Mouse (Mus musculus) kidney, embryonic 16.5 days (tissue): ENCODE results near the gene Aym1. TPM values are rescaled to one million over a fixed set of nuclear protein-coding genes. Genes with fewer than 3 reads are reported as not detected.

Experiments
- ATAC-seq: fragments of 200-750 bp; cut with Nextera tagmentation; 2 replicates; pipeline ENCODE4 v1.8.0; 2017; ENCODE audit warnings: moderate TSS enrichment; ENCODE audit not compliant: low FRiP score, low TSS enrichment
- H3K27ac ChIP-seq: fragments of 300-500 bp; sonication (generic); 2 replicates; pipeline ENCODE4 v1.5.1; 2014; ENCODE audit warnings: low read length
- H3K27me3 ChIP-seq: fragments of 300-500 bp; sonication (generic); 2 replicates; pipeline ENCODE4 v1.6.1; 2014; ENCODE audit warnings: low read length, control low read depth, mixed read lengths; ENCODE audit not compliant: insufficient read depth
- H3K36me3 ChIP-seq: fragments of 300-500 bp; sonication (generic); 2 replicates; pipeline ENCODE4 v1.6.1; 2014; ENCODE audit warnings: low read length, control low read depth, mixed read lengths; ENCODE audit not compliant: insufficient read depth
- H3K4me1 ChIP-seq: fragments of 300-500 bp; sonication (generic); 2 replicates; pipeline ENCODE4 v1.6.1; 2014; ENCODE audit warnings: low read length, control low read depth, mixed read lengths; ENCODE audit not compliant: insufficient read depth
- H3K4me2 ChIP-seq: fragments of 300-500 bp; sonication (generic); replicated peaks from 2 replicates; pipeline ENCODE4 v1.6.1; 2014; ENCODE audit warnings: low read depth, low read length
- H3K4me3 ChIP-seq: fragments of 300-500 bp; sonication (generic); 2 replicates; pipeline ENCODE4 v1.5.1; 2014; ENCODE audit warnings: mild to moderate bottlenecking, low read length
- H3K9ac ChIP-seq: fragments of 300-500 bp; sonication (generic); replicated peaks from 2 replicates; pipeline ENCODE4 v1.6.1; 2014; ENCODE audit warnings: low read length
- H3K9me3 ChIP-seq: fragments of 300-500 bp; sonication (generic); 2 replicates; pipeline ENCODE4 v1.6.1; 2016; ENCODE audit warnings: low read length, control low read depth
- WGBS: fragments of 180-500 bp; shearing (Covaris S2); extraction: QIAGEN DNeasy Blood & Tissue Kit; methylation state at CpG from one replicate; pipeline ENCODE4 v1.1.7; 2014; 5-methylcytosine and 5-hydroxymethylcytosine counted together
- microRNA-seq: library from miRNA; unstranded; fragments of <30 nt; microRNA quantifications from one replicate; pipeline ENCODE4, GENCODE M21; 2016
- polyA plus RNA-seq: library from polyadenylated mRNA; unstranded; fragments of >200 nt; fragmentation: Nextera tagmentation; extraction: Ambion mirVana; gene quantifications from 2 replicates; pipeline ENCODE4 v1.2.1, GENCODE M21; 2015

Gene Aym1
- polyA plus RNA-seq, 1 experiment from 2014 or later: not detected

GRCm38 (mm10) chr5:113393766-113394165 is 36.7 kb downstream of the Aym1 start:
- Histone ChIP-seq H3K36me3 (no peaks in the 10 kb centered on the region), H3K27me3 (no peaks in the 10 kb centered on the region), H3K27ac (no peak overlapping the region), H3K4me2 (no peak overlapping the region), H3K4me3 (no peak overlapping the region), H3K9ac (no peak overlapping the region), H3K9me3 (no peaks in the 10 kb centered on the region), H3K4me1 (no peaks in the 10 kb centered on the region)
- no peak for ATAC-seq
- 52% methylated on average over 8 of the region's 8 CpGs for WGBS

GRCm38 (mm10) chr5:113396286-113396934 is 39.3 kb downstream of the Aym1 start:
- Histone ChIP-seq H3K4me3 (no peak overlapping the region), H3K4me1 (no peaks in the 10 kb centered on the region), H3K4me2 (no peak overlapping the region), H3K9ac (no peak overlapping the region), H3K27ac (no peak overlapping the region), H3K36me3 (no peaks in the 10 kb centered on the region), H3K27me3 (no peaks in the 10 kb centered on the region), H3K9me3 (peaks cover 14% of the 10 kb centered on the region; the same call in 1 of the 2 replicates)
- no peak for ATAC-seq
- 76% methylated on average over 17 of the region's 17 CpGs for WGBS

DNA sequence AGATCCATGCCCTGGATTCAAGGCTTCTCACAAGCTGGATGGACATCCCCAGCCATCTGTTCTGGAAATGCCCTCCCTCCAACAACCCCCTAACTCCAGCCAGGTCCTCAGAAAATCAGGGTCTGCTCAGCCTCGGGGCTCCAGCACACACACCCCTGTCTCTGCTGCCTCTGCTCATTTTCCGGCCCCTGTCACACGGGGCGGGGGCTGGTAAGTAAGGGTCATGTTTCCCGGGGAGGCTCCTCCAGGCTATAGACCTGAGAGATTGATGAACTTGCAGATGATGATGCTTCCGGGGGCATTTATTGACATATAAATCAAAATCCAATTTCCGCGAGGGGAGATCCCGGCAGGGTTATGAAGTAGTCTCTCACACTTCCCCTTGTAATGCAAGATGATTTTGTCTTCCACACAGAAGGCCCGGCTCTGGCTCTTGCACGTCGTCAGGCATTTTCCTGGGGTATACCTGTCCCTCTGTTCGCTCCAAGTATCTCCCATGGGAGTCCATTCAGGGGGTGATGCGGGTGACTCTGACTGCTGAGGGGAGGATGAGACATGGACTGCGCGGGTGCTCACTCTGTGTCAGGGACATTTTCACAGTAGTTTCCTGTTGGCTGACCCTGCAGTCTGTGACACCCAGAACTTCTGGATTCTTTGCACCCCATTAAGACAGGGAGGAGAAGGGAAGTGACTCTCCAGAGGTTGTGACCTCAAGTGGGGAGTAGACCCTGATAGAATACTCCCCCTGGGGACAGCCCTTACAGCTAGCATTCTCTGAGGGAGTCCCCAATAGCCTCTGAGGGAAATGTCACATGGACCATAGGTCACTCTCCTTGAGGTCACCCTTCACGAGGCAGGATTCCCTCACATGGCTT is 40.6 kb downstream of the Aym1 start:
- Histone ChIP-seq H3K9me3 (peaks cover 14% of the 10 kb centered on the region; the same call in 1 of the 2 replicates), H3K27me3 (no peaks in the 10 kb centered on the region), H3K4me1 (no peaks in the 10 kb centered on the region), H3K4me3 (no peak overlapping the region), H3K36me3 (no peaks in the 10 kb centered on the region), H3K27ac (no peak overlapping the region), H3K9ac (no peak overlapping the region), H3K4me2 (no peak overlapping the region)
- WGBS: 26% methylated on average over 17 of the region's 17 CpGs
- no peak for ATAC-seq

GRCm38 (mm10) chr5:113402702-113403101 is 45.6 kb downstream of the Aym1 start:
- Histone ChIP-seq H3K4me1 (no peaks in the 10 kb centered on the region), H3K9ac (no peak overlapping the region), H3K36me3 (no peaks in the 10 kb centered on the region), H3K4me3 (no peak overlapping the region), H3K27ac (no peak overlapping the region), H3K9me3 (peaks cover 14% of the 10 kb centered on the region; the same call in 1 of the 2 replicates), H3K27me3 (no peaks in the 10 kb centered on the region), H3K4me2 (no peak overlapping the region)
- WGBS: 21% methylated on average over 11 of the region's 11 CpGs
- no peak for ATAC-seq

GRCm38 (mm10) chr5:113407346-113407745 is 50.3 kb downstream of the Aym1 start:
- no peak for ATAC-seq
- H3K4me1 ChIP-seq: no peaks in the 10 kb centered on the region
- no peak overlapping the region for H3K4me3 ChIP-seq
- 0% methylated on average over 3 of the region's 3 CpGs for WGBS
- no peaks in the 10 kb centered on the region for H3K27me3 ChIP-seq
- H3K9me3 ChIP-seq: no peaks in the 10 kb centered on the region
- H3K27ac ChIP-seq: no peak overlapping the region
- H3K36me3 ChIP-seq: no peaks in the 10 kb centered on the region
- H3K4me2 ChIP-seq: no peak overlapping the region
- no peak overlapping the region for H3K9ac ChIP-seq

Small RNA genes lying within 50 kb of the gene (microRNA-seq; reads per million reads assigned to microRNA genes)
- gene Mir7229 (not detected), gene Mir7230 (not detected)

Other genes starting within 250 kb of the Aym1 start
- 7.2 and 7.9 TPM in 2 replicates for gene 2900026A02Rik, start 136.1 kb upstream of the Aym1 start, polyA plus RNA-seq
- gene Tmem211, start 130.4 kb upstream of the Aym1 start, polyA plus RNA-seq: 0.09 TPM in 1 of 2 replicates, not detected in the other
- 6.1 and 8.1 TPM in 2 replicates for gene Sgsm1, start 46.5 kb upstream of the Aym1 start, polyA plus RNA-seq
- gene Wscd2, start 133.0 kb downstream of the Aym1 start, polyA plus RNA-seq: 3.0 and 3.2 TPM in 2 replicates